Mouse (Mus musculus) E14TG2a.4 (cell line): ENCODE measurements around the gene Tmem59l.

Experiments
- CTCF ChIP-seq: conservative IDR thresholded peaks from 2 replicates; pipeline ENCODE4 v1.5.1; 2014; ENCODE audit warnings: low read length
- NANOG ChIP-seq: IDR thresholded peaks from 2 replicates; pipeline ENCODE4 v1.6.1; 2014; ENCODE audit warnings: borderline replicate concordance, low read length, mixed read lengths

GRCm38 (mm10) chr8:70490061-70490879 is 3.1 kb upstream of the Tmem59l start:
- TF ChIP-seq NANOG (no peak), CTCF (no peak)
